Mouse (Mus musculus): ENCODE data around the gene Gm17660. TPM values are rescaled to one million over a fixed set of nuclear protein-coding genes. Genes with fewer than 3 reads are reported as not detected.
A peak's percentile ranks its signal among the peaks of the same experiment; 100 is the strongest.

The Gm17660 gene
- total and polyA plus RNA-seq, 3 experiments = not detected

GRCm38 (mm10) chr5:104112016-104112415 lies 34.6 kb upstream of the Gm17660 start:
- in situ Hi-C loops (cut with MboI; ENCODE audit: low pct_ligation_motif_present, low pct_unique_long_range_greater_than_20kb, low sequenced_read_pairs) = loop anchor here (25.0 kb wide), 1 partner anchor 225 kb away; the partner anchor contains the start of gene Mepe
- no peaks in the 10 kb centered on the region for H3K27me3 ChIP-seq (replicated peaks)
- H3K27ac ChIP-seq (ENCODE audit: insufficient read depth, low read depth) = no peak overlapping the region
- H3K4me1 ChIP-seq (ENCODE audit: control insufficient read depth in 1 of 2, insufficient read depth in 2 of 2) = peaks cover 0 to 12% of the 10 kb centered on the region in 2 experiments; a peak in 2 of 4 replicates
- dilution Hi-C loops (cut with MboI; ENCODE audit: extremely low pct_ligation_motif_present, extremely low pct_unique_long_range_greater_than_20kb, low sequenced_read_pairs) = no loop called here
- no peaks in the 10 kb centered on the region for H3K36me3 ChIP-seq (replicated peaks in 1 of 2; ENCODE audit: control insufficient read depth in 1 of 2, insufficient read depth in 1 of 2, low read length in 1 of 2)
- no peak overlapping the region for H3K9ac ChIP-seq (ENCODE audit: insufficient read depth, low read depth)
- DNase-seq (ENCODE audit: extremely low read depth) = no peak
- H3K4me3 ChIP-seq (replicated peaks in 1 of 3; ENCODE audit: low read depth in 2 of 3, low read length in 2 of 3, poor library complexity in 1 of 3) = no peak overlapping the region
- peak overlapping the region; percentile 48; the same call in 1 of the 2 replicates for H3K4me2 ChIP-seq (ENCODE audit: insufficient read depth, low read depth, poor library complexity, severe bottlenecking)
- no peaks in the 10 kb centered on the region for H3K9me3 ChIP-seq (replicated peaks; ENCODE audit: low read length)
- TF ChIP-seq JUN (IDR thresholded peaks at IDR 0.05; ENCODE audit: insufficient read depth, low read depth, low read length) = no peak
- no peak for TF ChIP-seq KAT2A (IDR thresholded peaks at IDR 0.05; ENCODE audit: insufficient replicate concordance, low read length)
- no peak for TF ChIP-seq ZNF384 (IDR thresholded peaks at IDR 0.05; ENCODE audit: low read depth, low read length)
- no peak for TF ChIP-seq NELFE (IDR thresholded peaks at IDR 0.05; ENCODE audit: low read depth, low read length)
- TF ChIP-seq CHD1 (IDR thresholded peaks at IDR 0.05; ENCODE audit: low read depth, low read length) = no peak
- no peak for TF ChIP-seq ZMIZ1 (IDR thresholded peaks at IDR 0.05; ENCODE audit: low read depth, low read length)
- TF ChIP-seq CTCF (conservative IDR thresholded peaks at IDR 0.05 in 1 of 2, IDR thresholded peaks at IDR 0.05 in 1 of 2; ENCODE audit: low read depth in 2 of 2, low read length in 2 of 2) = no peak
- TF ChIP-seq MXI1 (IDR thresholded peaks at IDR 0.05; ENCODE audit: low read depth, low read length) = no peak
- no peak for TF ChIP-seq SIN3A (IDR thresholded peaks at IDR 0.05; ENCODE audit: low read length)
- no peak for TF ChIP-seq BHLHE40 (IDR thresholded peaks at IDR 0.05; ENCODE audit: low read depth, low read length)
- no peaks in the 10 kb centered on the region for H3K79me2 ChIP-seq (replicated peaks; ENCODE audit: control insufficient read depth, extremely low read depth, insufficient read depth, poor library complexity, severe bottlenecking)

- no peak overlapping the region for H3K27ac ChIP-seq (ENCODE audit: insufficient read depth, low read depth)
- peaks cover 0 to 12% of the 10 kb centered on the region in 2 experiments; a peak in 2 of 4 replicates for H3K4me1 ChIP-seq (ENCODE audit: control insufficient read depth in 1 of 2, insufficient read depth in 2 of 2)
- H3K9ac ChIP-seq (ENCODE audit: insufficient read depth, low read depth) = no peak overlapping the region
- DNase-seq (ENCODE audit: extremely low read depth) = no peak
- no peak overlapping the region for H3K4me3 ChIP-seq (replicated peaks in 1 of 3; ENCODE audit: low read depth in 2 of 3, low read length in 2 of 3, poor library complexity in 1 of 3)
- H3K36me3 ChIP-seq (replicated peaks in 1 of 2; ENCODE audit: control insufficient read depth in 1 of 2, insufficient read depth in 1 of 2, low read length in 1 of 2) = no peaks in the 10 kb centered on the region
- TF ChIP-seq E2F4 (IDR thresholded peaks at IDR 0.05; ENCODE audit: insufficient replicate concordance, low read depth, low read length) = no peak
- TF ChIP-seq POLR2A (IDR thresholded peaks at IDR 0.05; ENCODE audit: low read depth, low read length) = no peak
- no peak for TF ChIP-seq USF1 (IDR thresholded peaks at IDR 0.05; ENCODE audit: low read depth, low read length)
- TF ChIP-seq BHLHE40 (IDR thresholded peaks at IDR 0.05; ENCODE audit: low read depth, low read length) = no peak
- no peak for TF ChIP-seq MAZ (IDR thresholded peaks at IDR 0.05; ENCODE audit: low read depth, low read length)
- TF ChIP-seq USF2 (conservative IDR thresholded peaks at IDR 0.05; ENCODE audit: low read depth, low read length) = no peak
- TF ChIP-seq NRF1 (IDR thresholded peaks at IDR 0.05; ENCODE audit: low read depth, low read length) = no peak
- no peak for TF ChIP-seq TCF12 (IDR thresholded peaks at IDR 0.05; ENCODE audit: low read depth, low read length)
- no peak for TF ChIP-seq EP300 (IDR thresholded peaks at IDR 0.05; ENCODE audit: low read length)
- TF ChIP-seq TBP (conservative IDR thresholded peaks at IDR 0.05; ENCODE audit: low read depth, low read length) = no peak
- no peak for TF ChIP-seq ZKSCAN1 (IDR thresholded peaks at IDR 0.05; ENCODE audit: borderline replicate concordance, low read depth, low read length)
- no peak for TF ChIP-seq ETS1 (conservative IDR thresholded peaks at IDR 0.05; ENCODE audit: low read depth, low read length)
- TF ChIP-seq SMC3 (IDR thresholded peaks at IDR 0.05; ENCODE audit: low read depth, low read length) = no peak
- TF ChIP-seq MAX (IDR thresholded peaks at IDR 0.05; ENCODE audit: low read length) = no peak
- in situ Hi-C loops (cut with MboI; ENCODE audit: low pct_ligation_motif_present, low pct_unique_long_range_greater_than_20kb, low sequenced_read_pairs) = loop anchor here (25.0 kb wide), 1 partner anchor 227 kb away; the partner anchor contains the start of gene Mepe
- no peak overlapping the region for H3K4me2 ChIP-seq (ENCODE audit: insufficient read depth, low read depth, poor library complexity, severe bottlenecking)
- H3K9me3 ChIP-seq (replicated peaks; ENCODE audit: low read length) = no peaks in the 10 kb centered on the region
- dilution Hi-C loops (cut with MboI; ENCODE audit: extremely low pct_ligation_motif_present, extremely low pct_unique_long_range_greater_than_20kb, low sequenced_read_pairs) = no loop called here
- H3K79me2 ChIP-seq (replicated peaks; ENCODE audit: control insufficient read depth, extremely low read depth, insufficient read depth, poor library complexity, severe bottlenecking) = no peaks in the 10 kb centered on the region
- H3K27me3 ChIP-seq (replicated peaks) = no peaks in the 10 kb centered on the region
These were observed 32.9 kb upstream of the Gm17660 start for GRCm38 (mm10) chr5:104110171-104110920.

Data from CH12.LX (cell line).